Mouse (Mus musculus): ENCODE measurements around the gene Ddx19a. TPM values are rescaled to one million over a fixed set of nuclear protein-coding genes. Genes with fewer than 3 reads are reported as not detected.
"Not testable (repeated sequence)": the region's sequence is repeated elsewhere in the genome, so short reads cannot be mapped to it uniquely, and the experiment has no call there.

The Ddx19a gene
- total RNA-seq, 2 experiments from 2014 or later, result 33.5 to 34.6 TPM

DNA sequence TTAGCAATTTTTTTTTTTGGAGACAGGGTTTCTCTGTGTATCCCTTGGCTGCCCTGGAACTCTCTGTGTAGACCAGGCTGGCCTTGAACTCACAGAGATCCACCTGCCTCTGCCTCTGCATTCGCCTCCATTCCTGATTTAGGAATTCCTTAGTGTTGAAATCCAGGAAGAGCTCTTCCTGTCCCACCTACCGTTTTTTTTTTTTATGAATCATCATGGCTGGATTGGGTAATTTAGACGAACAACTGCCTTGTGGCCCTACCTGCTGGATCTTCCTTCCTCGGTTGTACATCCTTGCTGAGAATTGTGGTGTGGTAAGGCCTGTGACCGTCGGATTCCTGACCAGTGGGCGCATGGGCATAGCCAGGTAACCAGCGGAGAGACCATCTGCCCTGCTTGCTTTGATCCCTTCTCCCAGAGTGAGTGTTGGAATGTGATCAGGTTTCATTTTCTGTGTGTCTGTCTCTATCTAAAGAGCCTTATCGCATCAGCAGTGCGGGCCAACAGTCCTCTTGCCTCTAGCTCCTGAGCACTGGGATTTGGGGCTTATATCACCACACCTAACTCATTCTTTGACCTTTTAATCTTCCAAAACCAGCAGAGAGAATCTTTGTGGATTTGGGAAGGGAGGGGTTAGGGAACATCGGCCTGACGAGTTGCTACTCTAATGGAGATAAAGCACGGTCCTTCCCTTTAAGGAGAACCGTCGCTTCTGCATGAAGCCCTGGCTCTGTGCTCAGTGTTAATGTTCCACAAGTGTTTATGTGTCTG is 56.7 kb downstream of the Ddx19a start:
- intact Hi-C loops (cut with DNase I), result no loop called here
- DNase-seq, result no peak

DNA sequence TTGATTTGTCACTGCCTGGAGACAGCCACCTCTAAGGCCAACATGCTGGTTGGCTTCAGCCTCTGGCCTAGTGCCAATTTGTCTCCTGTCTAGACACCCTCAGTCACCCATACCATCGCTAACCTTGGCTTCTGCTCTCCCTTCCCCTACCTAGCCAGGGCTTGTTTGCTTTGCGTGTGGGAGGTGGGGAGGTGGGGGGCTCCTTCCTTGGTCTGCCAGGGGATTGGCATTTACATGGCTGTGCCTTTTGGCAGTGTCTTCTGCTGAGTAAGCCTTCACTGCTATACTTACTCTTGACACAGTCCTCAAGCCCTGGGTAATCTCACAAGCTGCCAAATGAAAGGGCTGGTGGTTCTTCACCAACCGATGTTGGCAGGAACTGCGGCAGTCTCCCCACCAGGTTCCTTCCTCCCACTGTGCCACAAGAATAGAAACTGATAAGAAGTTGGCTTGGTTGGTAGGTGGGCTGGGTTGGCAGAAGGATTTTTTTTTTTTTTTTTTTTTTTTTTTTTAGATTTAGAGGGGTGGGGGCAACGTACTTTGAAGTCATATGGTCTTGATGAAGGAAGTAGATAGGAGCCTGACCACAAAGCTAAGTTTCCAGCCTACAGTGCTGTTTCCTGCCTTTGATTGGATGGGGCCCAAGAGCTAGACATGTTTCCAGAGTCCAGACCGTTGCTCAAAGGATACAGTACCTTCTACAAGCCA is 58.6 kb downstream of the Ddx19a start:
- intact Hi-C loops (cut with DNase I), result no loop called here
- DNase-seq, result peak; percentile 56 to 67

DNA sequence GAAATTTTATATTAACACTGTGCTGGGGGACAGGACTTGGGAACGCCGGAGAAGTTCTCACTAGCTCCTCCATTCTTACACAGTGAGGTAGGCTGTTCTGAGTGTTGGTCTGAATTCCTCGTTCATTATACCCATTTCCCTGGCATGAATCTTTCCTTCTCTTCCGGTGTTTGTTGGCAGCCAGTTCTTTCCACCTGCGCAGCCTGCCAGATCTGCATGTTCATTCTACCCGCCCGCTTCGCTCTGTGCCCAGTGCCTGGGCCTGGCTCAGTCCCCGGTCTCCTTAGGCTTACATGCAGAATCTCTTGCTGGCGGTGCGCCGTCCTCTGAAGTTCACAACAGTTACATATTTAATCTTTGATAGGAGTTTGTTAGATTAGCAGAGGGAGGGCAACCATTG is 61.4 kb downstream of the Ddx19a start:
- intact Hi-C loops (cut with DNase I), result no loop called here
- peak; percentile 34 to 43 for DNase-seq

DNA sequence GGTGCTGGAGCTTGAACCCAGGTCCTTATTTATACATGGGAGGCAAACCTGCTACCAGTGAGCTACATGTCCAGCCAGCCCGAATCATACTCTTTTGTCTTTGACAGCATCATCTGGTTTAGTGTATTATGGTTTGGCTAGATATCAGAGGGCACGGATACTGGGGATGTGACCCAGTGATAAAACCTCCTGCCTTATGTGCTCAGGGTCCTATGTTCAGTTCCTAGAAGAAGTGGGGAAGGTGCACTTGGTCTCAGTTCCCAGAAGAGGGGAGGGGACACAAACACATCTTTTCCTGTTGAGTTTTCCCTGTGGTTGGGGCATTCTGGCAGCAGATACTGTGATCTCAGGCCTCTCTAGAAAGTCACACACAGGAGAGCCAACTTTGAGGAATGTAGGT is 64.3 kb downstream of the Ddx19a start:
- no peak for DNase-seq
- intact Hi-C loops (cut with DNase I), result no loop called here

DNA sequence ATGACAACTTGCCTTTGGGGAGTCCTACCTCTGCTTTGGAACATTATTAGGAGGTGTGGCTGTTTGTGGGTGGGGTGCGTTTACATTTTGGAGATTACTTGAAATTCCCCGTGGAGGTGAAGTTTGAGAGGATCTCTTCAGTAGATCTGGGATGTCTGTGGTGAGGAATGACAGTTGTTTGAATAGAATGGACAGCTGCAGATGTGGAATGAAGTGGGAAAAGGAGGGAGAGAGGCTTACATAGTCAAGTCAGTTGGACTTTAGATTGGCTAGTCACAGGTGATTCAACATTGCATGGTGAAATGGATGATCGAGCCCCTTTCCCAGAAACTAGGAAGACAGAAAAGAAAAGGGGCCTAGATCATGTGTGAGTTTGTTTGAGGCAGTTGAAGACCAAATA is 65.2 kb downstream of the Ddx19a start:
- intact Hi-C loops (cut with DNase I), result no loop called here

DNA sequence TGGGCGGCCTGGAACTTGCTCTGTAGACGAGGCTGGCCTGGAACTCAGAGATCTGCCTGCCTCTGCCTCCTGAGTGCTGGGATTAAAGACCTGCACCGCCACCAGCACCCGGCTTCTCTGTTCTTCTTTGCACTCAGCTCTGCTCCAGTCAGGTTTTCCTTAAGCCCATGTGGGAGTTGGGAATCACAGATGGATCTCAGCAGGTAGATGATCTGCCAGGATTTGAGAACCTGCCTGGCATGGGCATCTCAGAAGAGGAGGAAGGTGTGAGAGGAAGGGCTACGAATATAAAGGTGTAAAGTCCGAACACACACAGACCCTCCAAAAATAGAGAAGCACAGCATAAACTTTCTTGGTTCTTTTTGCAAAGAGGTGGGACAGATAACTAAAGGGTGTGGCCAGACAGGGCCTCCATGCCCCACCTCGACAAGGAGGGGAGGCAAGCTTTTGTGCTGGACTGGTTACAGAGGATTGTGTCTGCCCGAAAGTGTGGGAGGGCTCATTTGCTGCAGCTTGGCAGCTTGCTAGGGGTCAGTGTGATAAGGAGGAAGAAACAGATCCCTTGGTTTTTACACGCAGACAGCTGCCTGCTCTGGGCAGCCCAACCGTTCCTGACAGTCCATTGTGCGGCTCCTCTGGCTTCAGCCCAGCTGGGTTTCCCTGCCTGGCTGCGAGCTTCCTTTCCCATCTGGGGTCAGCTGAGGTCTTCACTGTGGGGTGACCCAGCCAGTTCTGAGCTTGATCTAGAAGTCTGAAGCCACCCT is 66.2 kb downstream of the Ddx19a start:
- DNase-seq, result peak; percentile 85 to 91
- intact Hi-C loops (cut with DNase I), result no loop called here

More for the DNA sequence above, 65.2 kb downstream of the Ddx19a start:
- DNase-seq, result no peak

DNA sequence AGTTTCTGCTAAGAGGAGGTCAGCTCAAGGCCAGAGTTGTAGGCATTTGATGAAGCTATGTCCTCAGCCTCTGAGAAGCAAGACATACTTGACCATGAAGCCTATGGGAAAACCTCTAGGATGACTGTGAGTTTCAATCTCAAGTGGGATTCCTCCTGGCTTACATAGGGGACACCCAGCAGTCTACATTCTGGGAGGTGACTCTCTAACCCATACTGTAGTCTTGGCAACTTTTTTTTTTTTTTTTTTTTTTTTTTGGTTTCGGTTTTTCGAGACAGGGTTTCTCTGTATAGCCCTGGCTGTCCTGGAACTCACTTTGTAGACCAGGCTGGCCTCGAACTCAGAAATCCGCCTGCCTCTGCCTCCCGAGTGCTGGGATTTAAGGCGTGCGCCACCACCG is 67.9 kb downstream of the Ddx19a start:
- intact Hi-C loops (cut with DNase I); DNase-seq: not testable (repeated sequence)

DNA sequence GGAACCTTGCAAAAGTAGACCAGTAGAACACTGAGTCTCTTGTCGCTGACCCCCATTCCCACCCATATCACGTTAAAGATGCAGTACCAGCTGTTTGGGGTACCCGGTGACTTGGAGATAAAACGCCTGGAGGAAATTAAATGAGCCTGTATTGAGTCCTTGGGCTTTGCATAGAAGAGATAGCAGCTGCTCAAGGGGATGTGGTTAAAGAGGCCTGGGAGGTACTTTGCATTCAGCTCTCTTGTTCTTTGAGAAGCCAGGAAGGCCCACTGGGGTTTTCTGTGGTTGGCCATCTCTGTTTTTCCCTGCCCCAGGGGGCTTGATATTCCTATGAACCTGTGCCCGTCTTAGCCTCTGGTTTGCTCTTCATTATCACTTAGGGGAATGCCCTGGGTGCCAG is 68.5 kb downstream of the Ddx19a start:
- no peak for DNase-seq
- intact Hi-C loops (cut with DNase I), result no loop called here

DNA sequence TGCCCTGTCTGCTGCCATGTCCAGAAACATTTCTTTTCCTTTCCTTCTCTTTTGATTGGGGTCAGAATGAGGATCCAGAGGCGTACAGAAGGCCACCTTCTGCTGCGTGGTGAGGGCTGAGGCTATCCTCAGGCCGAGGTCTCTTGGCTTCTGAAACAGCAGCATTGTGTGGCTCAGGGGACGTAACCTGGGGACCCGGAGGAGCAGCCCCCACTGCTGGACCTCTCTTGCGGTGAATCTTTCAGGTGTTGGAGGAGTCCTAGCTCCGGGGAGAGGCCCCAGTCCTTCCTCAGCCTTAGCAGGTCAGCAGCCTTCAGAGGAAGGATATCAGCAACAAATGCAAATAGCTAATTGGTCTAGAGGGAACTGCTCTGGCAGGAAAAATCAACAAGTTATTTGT is 69.2 kb downstream of the Ddx19a start:
- DNase-seq, result no peak
- intact Hi-C loops (cut with DNase I), result no loop called here

DNA sequence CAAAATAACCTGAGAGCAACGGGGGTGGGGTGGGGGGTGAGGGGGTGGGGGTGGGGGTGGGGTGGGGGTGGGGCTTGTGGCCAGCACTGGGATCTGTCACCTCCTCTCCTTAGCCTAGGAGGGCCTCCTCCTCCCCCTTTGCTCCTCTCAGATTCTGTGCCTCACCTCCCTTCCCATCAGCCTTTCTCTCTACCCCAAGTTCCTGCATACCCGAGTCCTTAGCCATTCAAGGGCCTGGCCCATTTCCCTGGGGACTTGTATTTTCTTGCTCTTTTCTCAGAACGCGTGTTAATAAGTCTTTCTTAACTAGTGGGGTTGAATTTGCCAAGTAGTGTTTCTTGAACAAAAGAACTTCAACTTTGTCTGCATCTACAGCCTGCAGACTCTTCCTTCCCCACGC is 70.9 kb downstream of the Ddx19a start:
- intact Hi-C loops (cut with DNase I), result no loop called here
- no peak for DNase-seq

DNA sequence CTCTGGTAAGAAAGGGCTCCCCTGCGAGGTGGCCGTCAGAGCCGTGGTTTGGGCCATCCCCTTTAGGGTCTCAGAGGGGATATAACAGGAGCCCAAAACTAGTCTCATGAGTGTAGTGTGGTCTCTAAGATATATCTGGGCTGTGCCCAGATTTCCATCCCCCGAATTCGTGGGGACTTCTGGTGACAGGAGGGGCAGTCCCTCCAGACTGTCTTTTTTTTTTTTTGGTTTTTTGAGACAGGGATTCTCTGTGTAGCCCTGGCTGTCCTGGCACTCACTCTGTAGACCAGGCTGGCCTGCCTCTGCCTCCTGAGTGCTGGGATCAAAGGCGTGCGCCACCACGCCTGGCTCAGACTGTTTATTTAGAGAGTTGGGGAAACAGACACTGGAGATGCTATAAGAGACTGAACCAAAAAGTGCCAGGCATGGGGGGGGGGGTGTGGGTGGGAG is 71.9 kb downstream of the Ddx19a start:
- intact Hi-C loops (cut with DNase I), result no loop called here
- no peak for DNase-seq

Small RNA genes within 50 kb of the gene (microRNA-seq; reads per million reads assigned to microRNA genes)
- gene Gm24103 (0 reads per million in 2 experiments), gene Mir3473d (0.27 to 0.48 reads per million in 2 experiments)

Other genes with a start within 250 kb of the Ddx19a start
- 10 to 100 TPM in 1 of 2 experiments, 1 to 10 TPM in 1; 10.0 to 10.1 TPM for gene Il34, start 191.9 kb downstream of the Ddx19a start, total RNA-seq (2021)
- gene Cog4, start 151.2 kb downstream of the Ddx19a start, total RNA-seq (2021), result 10 to 100 TPM; 63.5 to 67.0 TPM
- gene Sf3b3, start 151.0 kb downstream of the Ddx19a start, total RNA-seq (2021), result 10 to 100 TPM; 42.6 to 49.2 TPM
- gene Fuk, start 95.3 kb downstream of the Ddx19a start, total RNA-seq (2021), result 1 to 10 TPM; 6.2 to 6.3 TPM
- gene St3gal2, start 77.9 kb downstream of the Ddx19a start, total RNA-seq (2021), result 10 to 100 TPM; 32.6 to 33.0 TPM
- 10 to 100 TPM; 10.6 to 11.7 TPM for gene Ddx19b, start 34.0 kb upstream of the Ddx19a start, total RNA-seq (2021)
- 10 to 100 TPM; 31.8 to 32.9 TPM for gene Aars, start 35.3 kb upstream of the Ddx19a start, total RNA-seq (2021)
- gene Exosc6, start 58.5 kb upstream of the Ddx19a start, total RNA-seq (2021), result not detected
- under 1 TPM; 0.41 to 0.76 TPM for gene Clec18a, start 94.6 kb upstream of the Ddx19a start, total RNA-seq (2021)
- gene Pdpr, start 96.8 kb upstream of the Ddx19a start, total RNA-seq (2021), result 10 to 100 TPM; 86.2 to 88.0 TPM